Mouse (Mus musculus) stomach, postnatal 0 days (tissue): ENCODE measurements at regions not wholly inside any gene's neighbourhood (a gene's known extent, or its start where the extent isn't known, plus 50 kb on each side); places are given as distances from the start of the nearest gene placed in this dataset.
A peak's percentile ranks its signal among the peaks of the same experiment; 100 is the strongest.

Source experiments
- CTCF ChIP-seq: IDR thresholded peaks from 2 replicates; pipeline ENCODE4 v1.5.1; 2016; ENCODE audit warnings: antibody characterized with exemption, low read depth, mild to moderate bottlenecking, moderate library complexity
- EP300 ChIP-seq: optimal IDR thresholded peaks from 2 replicates; pipeline ENCODE3; 2016; ENCODE audit warnings: antibody characterized with exemption

GRCm38 (mm10) chr7:39898268-39898667 is 380.7 kb downstream of the Zfp619 start:
- peak; percentile 10; the same call in 1 of the 2 replicates for TF ChIP-seq CTCF
- TF ChIP-seq EP300, result no peak
